Mouse (Mus musculus) c-Kit-positive CD71-positive TER-119-negative erythroid progenitor cells, embryonic 14.5 days (primary cell): ENCODE results near the gene Rbm45.

Experiments
- DNase-seq: peaks from one replicate; pipeline ENCODE4 v3.0.0-alpha.2; 2013; ENCODE audit warnings: low read depth

Gene Rbm45

DNA sequence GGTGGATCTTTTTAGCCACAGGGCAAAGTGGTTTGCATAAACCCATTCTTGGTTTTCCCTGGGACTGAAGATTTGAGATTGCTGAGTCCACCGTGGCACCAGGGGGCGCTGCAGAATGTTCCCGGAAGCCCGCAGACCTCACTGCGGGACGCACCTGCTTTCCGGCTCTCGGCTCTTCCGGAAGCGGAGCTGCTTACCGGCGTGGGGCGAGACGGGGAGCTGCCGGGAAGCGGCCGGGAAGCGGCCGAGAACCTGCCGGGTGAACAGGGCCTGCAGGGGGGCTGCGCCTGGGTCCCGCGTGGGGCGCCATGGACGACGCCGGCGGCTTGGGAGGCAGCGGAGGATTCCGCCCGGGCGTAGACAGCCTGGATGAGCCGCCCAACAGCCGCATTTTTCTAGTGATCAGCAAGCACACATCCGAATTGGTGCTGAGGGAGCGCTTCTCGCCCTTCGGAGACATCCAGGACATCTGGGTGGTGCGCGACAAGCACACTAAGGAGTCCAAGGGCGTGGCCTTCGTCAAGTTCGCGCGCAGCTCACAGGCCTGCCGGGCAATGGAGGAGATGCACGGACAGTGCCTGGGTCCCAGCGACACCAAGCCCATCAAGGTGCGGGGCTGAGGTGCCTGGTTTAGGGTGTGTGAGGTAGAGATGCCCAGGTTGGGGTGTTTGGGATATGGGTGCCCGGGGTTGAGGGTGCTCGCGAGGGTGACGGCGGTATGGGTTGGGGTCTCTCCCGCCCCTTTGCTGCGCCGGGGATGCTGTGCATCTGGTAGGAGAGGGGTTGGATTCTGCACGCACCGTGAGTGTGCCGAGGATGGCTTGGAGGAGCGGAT is at the start of gene Rbm45:
Rbm45 (plus strand) TSS at position 164 of the 835 bp plus-strand sequence.
- peak; percentile 85 for DNase-seq

DNA sequence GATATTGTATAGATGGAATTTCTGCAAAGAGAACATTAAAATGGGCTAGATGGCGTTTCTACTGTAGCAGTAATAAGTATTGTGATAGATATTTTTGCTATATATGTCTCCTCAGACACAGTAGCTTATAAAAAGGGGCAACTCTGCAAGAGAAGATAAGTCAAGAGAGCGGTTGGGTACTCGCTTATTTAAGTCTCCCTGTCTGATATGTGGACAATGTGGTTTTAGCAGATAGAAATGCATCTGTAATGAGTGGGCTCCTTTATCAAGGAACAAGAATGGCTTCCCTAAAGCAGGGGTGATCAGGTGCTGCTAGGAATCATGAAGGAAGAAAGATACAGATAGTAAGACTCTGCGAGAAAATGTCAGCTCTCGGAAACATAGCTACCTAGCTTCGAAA is 49.4 kb upstream of the Rbm45 start:
- DNase-seq, result peak; percentile 19

DNA sequence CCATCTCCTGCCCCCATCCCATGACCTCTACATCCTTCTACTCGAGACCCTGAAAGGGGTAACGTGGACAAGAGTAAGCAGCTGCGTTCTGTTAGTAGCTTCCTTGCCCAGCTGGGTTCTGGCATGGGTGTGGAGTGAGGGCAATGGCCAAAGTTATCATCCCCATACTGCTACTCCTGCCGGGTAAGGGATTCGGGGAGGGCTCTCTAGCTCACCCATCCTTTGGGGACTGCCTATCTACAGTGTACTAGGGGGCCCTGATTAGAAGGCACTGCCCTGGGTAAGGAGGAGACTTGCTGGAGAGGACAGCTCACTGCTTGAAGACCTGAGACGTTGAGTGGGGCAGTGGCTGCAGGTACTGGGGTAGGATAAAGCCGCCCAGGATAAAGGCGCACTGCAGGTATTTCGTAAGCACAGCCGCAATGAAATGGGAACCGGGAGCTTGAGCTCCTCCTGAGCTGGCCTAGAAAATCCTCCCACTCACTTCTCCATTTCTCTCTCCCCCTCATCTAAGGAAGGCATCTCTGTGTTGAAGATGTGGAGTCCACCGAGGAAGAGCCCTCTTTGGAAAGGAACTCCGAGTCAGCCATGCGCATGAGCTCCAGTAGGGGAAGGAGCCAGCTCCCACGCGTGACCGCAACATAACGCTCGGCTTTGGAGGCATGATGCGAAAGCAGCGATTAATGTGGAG is 46.5 kb upstream of the Rbm45 start:
- DNase-seq, result no peak

DNA sequence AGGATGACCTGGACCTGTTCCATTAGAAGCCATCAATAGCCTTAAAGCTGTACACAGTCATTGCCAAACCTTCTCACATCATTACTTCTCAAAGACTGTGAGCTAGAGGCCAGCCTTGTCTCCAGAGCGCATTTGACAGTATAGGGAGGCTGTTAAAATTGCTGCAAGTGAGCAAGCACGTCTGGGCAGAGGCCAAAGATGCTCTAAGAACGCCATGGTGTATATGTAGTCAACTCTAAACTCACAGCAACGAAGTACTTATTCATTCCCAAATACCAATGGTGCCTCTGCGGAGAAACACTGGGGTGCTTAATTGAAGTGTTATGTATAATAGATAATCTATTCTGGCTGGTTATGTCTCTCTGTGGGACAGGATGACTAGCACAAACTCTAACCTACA is 45.3 kb upstream of the Rbm45 start:
- no peak for DNase-seq

DNA sequence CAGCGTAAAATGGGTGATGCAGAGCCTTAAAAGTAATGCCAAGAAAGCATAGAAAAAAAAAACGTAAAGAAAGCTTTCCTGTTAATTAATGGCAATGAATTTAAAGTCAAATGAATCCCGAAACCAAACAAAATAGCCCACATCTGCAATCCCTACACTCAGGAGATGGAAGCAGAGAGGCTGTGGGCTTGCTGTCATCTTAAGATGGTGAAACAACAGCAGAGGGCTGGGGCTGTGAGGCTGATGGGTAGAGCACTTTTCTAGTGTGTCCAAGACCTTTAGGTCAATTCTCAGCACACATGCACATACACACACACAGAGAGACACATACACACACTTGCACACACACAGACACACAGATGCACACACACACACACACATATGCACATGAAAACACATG is 43.6 kb upstream of the Rbm45 start:
- no peak for DNase-seq

DNA sequence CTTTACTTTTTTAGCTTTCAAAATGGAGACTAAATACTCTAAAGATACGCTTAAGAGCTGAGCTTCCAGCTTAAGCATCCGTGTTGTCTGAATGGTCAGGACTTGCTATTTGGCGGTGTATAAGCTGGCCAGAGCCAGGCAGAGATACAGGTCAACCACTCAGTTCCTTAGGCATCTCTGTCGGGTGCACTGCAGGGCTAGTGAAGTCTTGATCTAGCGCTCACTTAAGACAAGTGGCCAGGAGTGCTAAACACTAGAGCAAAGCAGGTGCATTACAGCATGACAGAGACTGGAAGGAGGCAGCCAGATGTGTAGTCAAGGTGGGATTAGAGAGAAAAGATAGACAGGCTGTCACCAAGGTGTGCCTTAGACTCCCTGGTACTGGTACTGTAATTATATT is 39.7 kb upstream of the Rbm45 start:
- DNase-seq, result no peak

DNA sequence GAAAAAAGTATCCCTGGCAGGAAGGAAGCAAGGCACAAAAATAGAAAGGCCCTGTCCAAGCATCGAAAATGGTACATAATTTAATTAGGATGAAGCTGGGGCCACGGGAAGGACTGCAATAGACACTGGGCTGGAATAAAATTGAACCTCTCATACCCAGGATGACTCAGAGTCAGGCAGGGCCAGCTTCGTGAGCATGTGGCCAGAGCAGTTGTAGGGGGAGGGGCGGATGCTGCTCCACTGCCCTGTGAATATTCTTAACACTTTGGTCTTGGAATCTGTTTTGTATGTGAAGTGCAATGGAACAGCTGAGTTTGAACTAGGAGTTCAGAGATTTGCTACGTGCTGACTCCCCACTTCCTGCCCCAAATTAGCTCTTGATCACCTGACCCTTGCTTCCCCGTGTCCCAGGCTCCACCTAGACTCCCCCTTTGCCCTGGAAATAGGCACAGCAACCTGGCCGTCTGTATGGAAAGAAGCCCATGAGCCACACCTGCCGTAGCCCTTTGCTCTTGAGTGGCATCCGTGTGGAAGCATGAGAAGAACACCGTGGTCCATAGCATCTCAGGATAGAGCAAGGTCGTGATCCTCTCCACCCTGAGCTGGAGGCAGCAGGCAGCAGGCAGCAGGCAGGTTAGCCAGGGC is 37.5 kb upstream of the Rbm45 start:
- DNase-seq, result no peak

DNA sequence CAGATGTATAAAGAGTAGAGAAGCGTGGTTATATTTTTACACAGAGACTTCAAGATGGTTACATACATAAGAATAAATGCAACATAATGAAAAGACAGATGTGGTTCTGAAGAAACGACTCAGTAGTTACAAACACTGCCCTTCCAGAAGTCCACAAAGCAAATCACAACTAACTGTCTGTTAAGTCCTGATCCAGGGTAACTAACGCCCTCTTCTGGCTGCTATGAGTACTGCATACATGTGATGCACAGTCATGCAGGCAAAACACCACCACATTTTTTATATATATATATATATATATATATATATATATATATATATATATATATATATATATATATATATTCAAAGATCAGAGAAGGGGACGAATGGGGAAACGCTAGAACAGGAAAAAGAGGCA is 35.2 kb upstream of the Rbm45 start:
- DNase-seq, result no peak

DNA sequence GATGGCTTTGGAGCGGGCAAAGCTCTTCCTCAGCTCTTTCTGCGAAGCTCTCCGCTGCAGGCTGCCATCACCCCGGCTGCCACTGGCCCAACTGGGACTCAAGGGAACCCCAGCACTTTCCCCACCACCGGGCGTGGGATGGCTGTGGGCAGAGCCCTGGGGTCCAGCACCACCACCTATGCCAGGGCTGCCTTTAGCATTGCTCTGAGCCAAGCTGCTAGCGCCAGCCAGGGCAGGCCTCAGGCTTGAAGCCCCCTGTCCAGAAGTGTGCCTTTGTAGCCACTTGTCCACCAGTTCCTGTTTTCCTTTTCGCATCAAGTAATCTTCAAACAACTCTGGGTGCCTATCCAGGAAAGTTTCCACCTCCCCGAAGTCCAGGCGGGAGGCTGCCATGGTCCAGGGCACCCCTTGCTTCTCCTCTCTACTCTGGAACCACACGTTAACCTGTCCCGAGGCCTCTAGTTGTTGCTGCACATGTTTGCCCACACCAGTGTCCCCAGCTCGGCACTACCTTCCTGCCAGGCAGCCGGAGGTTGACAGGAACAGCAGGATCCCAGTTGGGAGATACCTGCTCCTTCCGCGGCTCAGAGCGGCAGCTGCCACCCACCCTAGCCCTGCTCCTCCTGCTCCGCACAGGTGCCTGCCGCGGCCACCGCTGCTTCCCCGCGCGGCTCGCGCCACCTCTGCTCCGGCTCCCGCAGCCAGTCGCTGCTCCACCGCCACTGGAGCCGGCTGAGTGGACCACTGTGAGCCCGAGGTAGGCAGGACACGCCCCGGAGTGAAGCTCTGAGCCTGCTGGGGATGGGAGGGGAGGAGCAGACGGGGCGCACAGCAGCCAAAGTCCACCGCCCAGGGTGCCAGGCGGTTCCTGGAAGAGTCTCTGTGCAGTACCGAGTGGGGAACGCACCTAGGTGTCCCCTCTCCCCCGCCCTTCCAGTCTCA is 31.3 kb upstream of the Rbm45 start, which contains the start of gene Pde11a:
Pde11a (minus strand) TSS at position 560 of the 942 bp plus-strand sequence.
- DNase-seq, result no peak

DNA sequence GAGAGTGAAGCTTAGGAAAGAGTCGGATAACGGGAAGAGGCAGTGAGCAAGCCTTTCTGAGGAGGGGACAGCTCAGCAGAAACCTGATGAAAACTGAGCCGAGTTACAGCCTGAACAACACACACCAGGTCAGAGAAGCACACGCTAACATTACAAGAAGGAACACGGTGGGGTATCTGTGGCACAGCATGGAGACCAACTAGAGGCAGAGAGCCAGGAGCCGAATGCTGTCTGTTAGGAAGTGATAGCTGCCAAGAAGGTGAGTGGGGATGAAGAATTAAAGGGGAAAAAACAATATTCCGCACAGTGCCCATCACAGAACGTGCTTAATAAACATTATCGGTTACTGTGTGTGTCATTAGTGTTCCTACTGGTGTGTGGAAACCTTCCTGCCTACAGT is 27.6 kb upstream of the Rbm45 start:
- no peak for DNase-seq

DNA sequence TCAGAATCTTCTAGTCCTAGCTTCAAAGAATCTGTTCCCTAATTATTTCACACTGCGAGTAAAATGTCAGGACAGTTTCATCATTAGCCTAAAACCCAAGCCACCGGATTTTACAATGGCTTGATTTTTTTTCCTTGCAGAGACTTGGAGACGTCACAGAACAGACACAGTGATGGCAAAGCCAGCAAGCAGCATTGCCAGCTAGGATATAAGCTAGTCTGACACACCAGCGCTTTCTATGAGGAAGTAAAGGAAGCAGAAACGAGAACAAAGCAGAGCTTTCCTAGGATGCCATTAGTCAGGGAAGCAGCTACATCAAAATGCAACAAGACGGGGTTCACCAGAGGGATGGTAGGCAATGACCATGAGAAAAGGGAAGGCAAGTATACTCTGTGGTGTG is 21.9 kb upstream of the Rbm45 start:
- no peak for DNase-seq

DNA sequence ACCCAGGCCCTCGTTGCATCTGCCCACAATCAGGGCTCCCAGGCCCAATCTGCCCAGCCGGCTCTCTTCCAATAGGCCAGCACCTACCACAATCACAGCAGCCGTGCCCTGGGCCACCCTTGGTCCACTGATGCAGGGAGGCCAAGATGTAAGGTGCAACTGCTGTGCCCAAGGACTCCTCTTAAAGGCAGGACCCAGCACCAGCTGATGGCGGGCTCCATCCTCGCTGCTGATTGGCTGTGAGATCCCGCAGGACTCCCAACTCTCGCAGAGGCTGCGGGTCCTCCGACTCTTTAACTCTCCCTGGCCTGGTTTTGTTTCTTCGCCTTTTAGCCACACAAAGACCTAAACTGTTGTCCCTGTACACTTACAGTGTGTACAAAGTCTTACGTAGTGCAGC is 9.6 kb upstream of the Rbm45 start, which contains the start of gene Cyct:
Cyct (minus strand) TSS at position 225 of the 400 bp plus-strand sequence.
- no peak for DNase-seq

DNA sequence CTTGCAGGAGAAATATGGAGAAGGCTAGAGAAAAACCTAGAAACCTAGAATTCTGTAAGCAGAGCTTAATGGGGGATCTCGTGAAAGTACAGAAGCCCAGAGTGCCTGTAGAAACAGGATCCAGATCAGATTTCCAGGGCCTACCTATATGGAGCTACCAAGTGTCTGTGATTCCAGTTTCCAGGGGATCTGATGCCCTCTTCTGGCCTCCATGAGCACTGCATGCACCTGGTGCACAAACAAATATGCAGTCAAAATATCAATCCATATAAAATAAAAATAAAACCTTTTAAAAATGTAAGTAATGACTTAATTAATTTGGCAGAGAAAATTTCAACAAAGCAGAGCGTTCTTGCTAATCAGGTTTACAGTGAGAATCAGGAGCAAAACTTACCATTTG is 7.7 kb upstream of the Rbm45 start:
- DNase-seq, result no peak

DNA sequence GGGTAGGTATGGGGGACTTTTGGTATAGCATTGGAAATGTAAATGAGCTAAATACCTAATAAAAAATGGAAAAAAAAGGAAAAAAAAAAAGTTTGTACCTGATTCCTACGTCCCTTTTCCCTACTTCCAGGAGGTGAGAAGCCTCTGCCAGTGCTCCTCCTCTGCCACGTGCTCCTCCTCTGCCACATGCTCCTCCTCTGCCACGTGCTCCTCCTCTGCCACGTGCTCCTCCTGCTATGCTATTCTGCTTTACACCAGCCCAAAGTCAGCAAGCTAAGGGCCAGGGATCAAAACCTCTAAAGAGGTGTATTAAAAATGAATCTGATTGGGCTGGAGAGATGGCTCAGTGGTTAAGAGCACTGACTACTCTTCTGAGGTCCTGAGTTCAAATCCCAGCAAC is 4.0 kb upstream of the Rbm45 start:
- no peak for DNase-seq

DNA sequence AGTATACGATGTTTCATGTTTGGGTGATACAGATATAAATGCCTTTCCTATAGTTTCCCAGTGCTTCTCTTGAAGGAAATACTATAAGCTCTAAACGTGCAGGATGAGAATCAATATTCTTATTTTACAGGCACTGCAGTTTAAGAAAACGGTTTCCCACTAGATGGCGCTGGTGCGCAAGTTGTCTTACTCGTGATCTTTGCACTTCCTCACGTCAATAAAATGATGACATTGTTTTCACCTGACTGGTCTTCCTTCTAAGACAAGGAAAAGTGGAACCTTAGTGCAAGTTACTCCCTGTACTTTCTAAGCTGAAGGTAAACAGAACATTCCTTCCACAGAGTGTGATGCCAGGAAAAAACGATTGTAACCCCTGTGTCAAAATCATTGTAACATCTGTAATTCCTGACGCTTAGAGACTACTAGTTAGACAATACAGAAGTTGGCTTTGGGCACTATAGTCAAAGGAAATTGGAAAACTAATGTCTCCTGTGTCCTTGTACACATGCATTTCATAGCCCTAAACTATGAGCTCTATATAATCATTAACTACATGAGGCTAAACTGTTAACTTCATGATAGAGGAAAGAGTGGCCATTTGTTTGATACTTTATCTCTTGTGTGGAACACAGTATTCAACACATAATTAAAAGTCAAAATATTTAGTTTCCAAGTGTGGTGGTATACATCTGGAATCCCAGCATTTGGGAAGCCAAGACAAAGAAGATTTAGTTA is 2.4 kb upstream of the Rbm45 start:
- DNase-seq, result peak; percentile 74

DNA sequence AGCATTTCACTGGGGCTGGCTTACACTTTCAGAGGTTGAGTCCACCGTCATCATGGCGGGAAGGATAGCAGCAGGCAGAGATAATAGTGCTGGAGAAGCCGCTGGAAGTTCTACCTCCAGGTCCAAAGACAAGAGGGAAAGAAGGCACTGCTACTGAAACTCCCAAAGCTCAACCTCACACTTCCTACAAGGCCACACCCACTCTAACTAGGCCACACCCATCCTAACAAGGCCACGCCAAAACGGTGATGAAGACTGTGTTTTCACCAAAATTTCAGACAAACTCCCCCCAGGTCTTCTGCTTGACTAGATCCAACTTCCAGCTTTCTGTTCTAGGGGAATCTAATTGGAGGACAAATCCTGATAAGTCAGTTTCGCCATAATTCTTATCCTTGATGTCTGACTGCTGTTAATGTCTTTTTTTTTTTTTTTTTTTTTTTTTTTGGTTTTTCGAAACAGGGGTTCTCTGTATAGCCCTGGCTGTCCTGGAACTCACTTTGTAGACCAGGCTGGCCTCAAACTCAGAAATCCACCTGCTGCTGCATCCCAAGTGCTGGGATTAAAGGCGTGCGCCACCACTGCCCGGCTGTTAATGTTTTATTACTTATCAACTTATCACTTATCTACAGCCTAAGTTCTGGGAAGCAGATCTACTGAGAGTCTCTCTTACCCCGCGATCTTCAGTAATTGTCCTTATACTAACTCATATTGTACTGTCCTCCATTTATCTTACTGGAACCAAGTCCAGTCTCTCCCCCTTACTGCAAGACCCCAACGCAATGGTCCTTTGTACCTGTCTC is 723 bp upstream of the Rbm45 start:
- no peak for DNase-seq

DNA sequence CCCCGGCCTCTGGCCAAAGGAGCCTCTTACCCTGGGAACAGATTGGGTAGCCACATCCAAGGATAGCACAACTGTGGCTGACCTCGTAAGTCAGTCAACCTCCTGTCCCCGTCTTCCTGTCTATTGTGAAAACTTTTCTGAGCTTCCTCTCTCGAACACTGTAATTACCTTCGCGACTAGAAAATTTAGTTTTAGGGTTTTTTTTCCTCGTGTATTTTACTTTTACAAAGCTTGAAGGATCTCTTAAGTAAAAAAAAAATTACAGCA is 805 bp downstream of the Rbm45 start:
- DNase-seq, result no peak

DNA sequence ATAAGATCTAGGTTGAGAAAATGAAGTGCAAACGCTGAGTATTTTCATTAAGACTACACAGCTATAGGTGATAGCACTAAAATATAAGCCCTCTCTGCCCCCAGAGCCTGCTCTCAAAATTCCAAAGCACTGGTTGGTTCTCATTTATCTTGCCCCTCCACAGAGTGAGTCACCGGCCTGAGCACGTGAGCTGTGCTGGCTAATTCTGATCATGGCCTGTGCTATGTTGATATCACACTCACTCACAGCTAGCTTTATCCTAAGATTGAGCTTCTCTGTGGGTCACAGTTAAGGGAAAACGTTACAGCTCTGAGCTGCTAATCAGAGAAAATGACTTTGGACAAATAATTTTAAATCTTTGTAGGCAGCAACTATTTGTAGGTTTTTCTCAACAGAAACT is 2.5 kb downstream of the Rbm45 start:
- peak; percentile 81 for DNase-seq

DNA sequence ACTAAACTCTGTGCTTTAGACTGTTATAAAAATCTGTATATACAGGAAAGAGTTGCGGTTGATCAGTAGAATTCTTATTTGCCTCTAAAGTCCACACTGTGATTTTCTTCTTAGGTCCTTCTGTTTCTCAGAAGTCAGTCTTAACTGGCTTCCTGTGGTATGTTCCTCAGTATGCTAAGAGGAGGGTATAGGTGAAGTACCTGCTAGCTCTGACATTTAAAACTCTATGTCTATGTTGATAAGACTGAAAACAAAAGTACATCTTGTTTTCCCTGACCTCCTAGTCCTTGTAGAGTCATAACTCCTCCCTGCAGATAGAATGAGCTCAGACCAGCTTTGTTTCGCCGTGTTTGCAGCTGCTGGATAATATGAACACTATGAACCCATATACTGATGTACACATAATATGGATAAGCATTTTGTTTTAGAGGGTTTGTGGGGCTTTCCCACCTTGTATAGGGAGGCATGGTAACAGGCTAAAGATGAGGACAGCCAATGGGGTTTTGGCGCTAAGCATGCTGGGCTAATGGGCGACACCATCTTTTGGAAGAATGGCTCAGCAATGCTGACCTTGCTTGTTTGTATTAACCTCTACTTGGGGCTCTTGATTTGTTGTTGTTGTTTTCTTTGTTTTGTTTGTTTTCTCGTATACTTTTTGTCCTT is 4.9 kb downstream of the Rbm45 start:
- no peak for DNase-seq

DNA sequence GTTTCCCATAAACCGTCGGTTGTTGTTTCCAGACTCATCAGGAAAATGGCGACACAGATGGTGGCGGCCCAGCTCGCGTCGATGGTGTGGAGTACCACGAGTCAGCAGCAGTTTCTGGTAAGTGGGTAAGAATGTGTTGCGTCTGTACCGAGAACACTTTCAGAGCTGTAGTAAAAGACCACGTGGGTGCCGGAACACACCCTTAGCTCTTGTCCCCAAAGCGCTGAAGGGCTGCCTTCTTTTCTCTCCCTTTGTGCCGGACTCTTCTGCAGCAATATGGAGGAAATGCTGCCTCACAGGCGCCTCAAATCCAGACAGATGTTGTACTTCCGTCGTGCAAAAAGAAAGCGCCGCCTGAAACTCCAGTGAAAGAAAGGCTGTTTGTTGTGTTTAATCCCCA is 8.9 kb downstream of the Rbm45 start:
- DNase-seq, result no peak
